Comparison of ENCODE assay signal across 12 mouse cellular contexts in genomic region chr6:145338571-145339294, GRCm38 (mm10).
DNase-seq lines count a peak whose midpoint lies in the region; ATAC-seq and TF ChIP-seq lines count a peak whose summit lies in the region.
"Had no signal": no experiment of that assay in that cellular context is flagged by ENCODE, and none has a peak within 500 bp of the region (broad histone marks: within the 10 kb centered on the region; RNA-seq: fewer than 3 reads in every experiment).

No protein-coding gene starts in this region.

- DNase-seq in cerebellum, adult 9-11 months: peak; percentile 17
- no peak for DNase-seq in cerebellum, postnatal 14 days
- peak; percentile 42 for DNase-seq in ZHBTc4 (ENCODE audit: low read depth, low spot score)
- peak; percentile 56 for DNase-seq in kidney, postnatal 10 days
- no peak for DNase-seq in layer of hippocampus, adult 2 months (ENCODE audit: low spot score in 2 of 2)
- DNase-seq in thymus, adult 18-20 months: no peak
- DNase-seq in embryo, embryonic 10.5 days (ENCODE audit: low spot score): no peak
- DNase-seq: adrenal gland, postnatal 14 days; gastrocnemius, postnatal 10 days; layer of hippocampus, postnatal 36 days had no signal

- peaks cover 31% of the 10 kb centered on the region for H3K27me3 ChIP-seq in midbrain, embryonic 12.5 days

- H3K4me1 ChIP-seq in midbrain, embryonic 12.5 days: peaks cover 11% of the 10 kb centered on the region

- no peaks in the 10 kb centered on the region for H3K36me3 ChIP-seq in midbrain, embryonic 12.5 days
- H3K36me3 ChIP-seq: embryonic facial prominence, embryonic 10.5 days had no signal

- 24% methylated on average over 12 of the region's 12 CpGs for WGBS in midbrain, embryonic 12.5 days

- TF ChIP-seq CTCF in layer of hippocampus, adult 2 months (conservative IDR thresholded peaks at IDR 0.05): no peak

- no peak overlapping the region for H3K9ac ChIP-seq in midbrain, embryonic 12.5 days (replicated peaks)

- no peak overlapping the region for H3K27ac ChIP-seq in midbrain, embryonic 12.5 days (replicated peaks)
- H3K27ac ChIP-seq in layer of hippocampus, adult 2 months: no peak overlapping the region
- H3K27ac ChIP-seq: embryonic facial prominence, embryonic 10.5 days had no signal

- H3K4me3 ChIP-seq in midbrain, embryonic 12.5 days: no peak overlapping the region
- H3K4me3 ChIP-seq in layer of hippocampus, adult 2 months: no peak overlapping the region

- 0 out of 2 replicates have a peak overlapping the region, but pooled peaks have one; percentile 83 for H3K4me2 ChIP-seq in midbrain, embryonic 12.5 days (replicated peaks)

- no peak for ATAC-seq in midbrain, embryonic 12.5 days (ENCODE audit: low FRiP score, low read depth)

- no peaks in the 10 kb centered on the region for H3K9me3 ChIP-seq in midbrain, embryonic 12.5 days
- H3K9me3 ChIP-seq: embryonic facial prominence, embryonic 10.5 days had no signal

Comparison
In these comparisons a context has a peak if more than half of its experiments do, and no peak if none do; other contexts are left out.
1. DNase-seq: peak in cerebellum, adult 9-11 months (single experiment), ZHBTc4 (single experiment) and kidney, postnatal 10 days (single experiment); none in cerebellum, postnatal 14 days (0 of 2), layer of hippocampus, adult 2 months (0 of 2), thymus, adult 18-20 months (0 of 2) and embryo, embryonic 10.5 days (single experiment).